Mouse (Mus musculus) heart, embryonic 12.5 days (tissue): Measurements from ENCODE around the gene Nmu. TPM values are rescaled to one million over a fixed set of nuclear protein-coding genes. Genes with fewer than 3 reads are reported as not detected.

Experiments used
- ATAC-seq: fragments of 200-750 bp; cut with Nextera tagmentation; 2 replicates; pipeline ENCODE4 v1.8.0; 2017; ENCODE audit warnings: moderate TSS enrichment, moderate library complexity; ENCODE audit not compliant: insufficient number of reproducible peaks, low FRiP score
- H3K27ac ChIP-seq: fragments of 300-500 bp; sonication (generic); 2 replicates; pipeline ENCODE4 v1.5.1; 2016; ENCODE audit warnings: mild to moderate bottlenecking, moderate library complexity; ENCODE audit not compliant: poor library complexity, severe bottlenecking
- H3K27me3 ChIP-seq: fragments of 300-500 bp; sonication (generic); replicated peaks from 2 replicates; pipeline ENCODE4 v1.6.1; 2016; ENCODE audit warnings: mild to moderate bottlenecking, moderate library complexity
- H3K36me3 ChIP-seq: fragments of 300-500 bp; sonication (generic); 2 replicates; pipeline ENCODE4 v1.6.1; 2016; ENCODE audit warnings: mild to moderate bottlenecking, moderate library complexity
- H3K4me1 ChIP-seq: fragments of 300-500 bp; sonication (generic); replicated peaks from 2 replicates; pipeline ENCODE4 v1.6.1; 2016; ENCODE audit warnings: mild to moderate bottlenecking
- H3K4me2 ChIP-seq: fragments of 300-500 bp; sonication (generic); 2 replicates; pipeline ENCODE4 v1.6.1; 2016; ENCODE audit warnings: mild to moderate bottlenecking, moderate library complexity
- H3K4me3 ChIP-seq: fragments of 300-500 bp; sonication (generic); 2 replicates; pipeline ENCODE4 v1.5.1; 2016; ENCODE audit warnings: mild to moderate bottlenecking
- H3K9ac ChIP-seq: fragments of 300-500 bp; sonication (generic); 2 replicates; pipeline ENCODE4 v1.6.1; 2016; ENCODE audit warnings: mild to moderate bottlenecking, moderate library complexity
- H3K9me3 ChIP-seq: fragments of 300-500 bp; sonication (generic); replicated peaks from 2 replicates; pipeline ENCODE4 v1.6.1; 2016; ENCODE audit warnings: mild to moderate bottlenecking, moderate library complexity
- WGBS: fragments of 180-500 bp; shearing (Covaris S2); methylation state at CpG from one replicate; pipeline ENCODE4 v1.1.7; 2016; 5-methylcytosine and 5-hydroxymethylcytosine counted together
- polyA plus RNA-seq: library from polyadenylated mRNA; unstranded; fragments of >200 nt; fragmentation: Nextera tagmentation; extraction: Ambion mirVana; gene quantifications from 2 replicates; pipeline ENCODE4 v1.2.1, GENCODE M21; 2016

The Nmu gene
- polyA plus RNA-seq, 1 experiment from 2014 or later: not detected

GRCm38 (mm10) chr5:76283890-76284289 lies 79.7 kb downstream of the Nmu start:
- H3K9ac ChIP-seq: no peak overlapping the region
- peaks cover 7% of the 10 kb centered on the region; the same call in 1 of the 2 replicates for H3K4me1 ChIP-seq
- no peaks in the 10 kb centered on the region for H3K9me3 ChIP-seq
- no peak overlapping the region for H3K4me3 ChIP-seq
- 73% methylated on average over 1 of the region's 1 CpGs for WGBS
- H3K27me3 ChIP-seq: no peaks in the 10 kb centered on the region
- no peak overlapping the region for H3K4me2 ChIP-seq
- no peak overlapping the region for H3K27ac ChIP-seq
- H3K36me3 ChIP-seq: no peaks in the 10 kb centered on the region
- ATAC-seq: no peak

Other genes starting within 250 kb of the Nmu start
- 27.2 and 29.1 TPM in 2 replicates for gene Srd5a3, start 223.5 kb downstream of the Nmu start, polyA plus RNA-seq
- gene Tmem165, start 179.9 kb downstream of the Nmu start, polyA plus RNA-seq: 109 and 112 TPM in 2 replicates
- gene Clock, start 59.0 kb downstream of the Nmu start, polyA plus RNA-seq: 13.4 and 14.1 TPM in 2 replicates
- not detected in 2 replicates for gene Pdcl2, start 32.6 kb downstream of the Nmu start, polyA plus RNA-seq
- not detected in 2 replicates for gene Gm7271, start 120.3 kb upstream of the Nmu start, polyA plus RNA-seq
- 27.0 and 30.1 TPM in 2 replicates for gene Exoc1, start 165.5 kb upstream of the Nmu start, polyA plus RNA-seq
- 8.5 and 9.8 TPM in 2 replicates for gene Cep135, start 224.9 kb upstream of the Nmu start, polyA plus RNA-seq